Mouse (Mus musculus): Measurements from ENCODE around the gene AL732309.1.

- TF ChIP-seq CTCF (IDR thresholded peaks at IDR 0.05; ENCODE audit: borderline replicate concordance, insufficient read depth, low read depth, low read length) (no peak), POLR2A (IDR thresholded peaks at IDR 0.05; ENCODE audit: borderline replicate concordance, insufficient read depth, low read length) (no peak)
Measured at GRCm38 (mm10) chr2:25225811-25226379, 20.8 kb downstream of the AL732309.1 start.

Measured in cerebellum, adult 2 months (tissue).